Mouse (Mus musculus) layer of hippocampus, adult 8-10 months (tissue): ENCODE data around the gene Manba. TPM values are rescaled to one million over a fixed set of nuclear protein-coding genes. Genes with fewer than 3 reads are reported as not detected.
"Not testable (repeated sequence)": the region's sequence is repeated elsewhere in the genome, so short reads cannot be mapped to it uniquely, and the experiment has no call there.

ENCODE experiments used
- DNase-seq, 2 experiments: peaks; one replicate each; pipeline ENCODE4 v3.0.0; 2022; ENCODE audit warnings: low spot score in 2 of 2
- total RNA-seq, 4 experiments: library from RNA; stranded (reverse); gene quantifications; 2 replicates each; pipeline ENCODE4 v1.2.4; 2022

The Manba gene
- total RNA-seq, 4 experiments from 2014 or later: 9.6 to 16.1 (median 12.6) TPM

DNA sequence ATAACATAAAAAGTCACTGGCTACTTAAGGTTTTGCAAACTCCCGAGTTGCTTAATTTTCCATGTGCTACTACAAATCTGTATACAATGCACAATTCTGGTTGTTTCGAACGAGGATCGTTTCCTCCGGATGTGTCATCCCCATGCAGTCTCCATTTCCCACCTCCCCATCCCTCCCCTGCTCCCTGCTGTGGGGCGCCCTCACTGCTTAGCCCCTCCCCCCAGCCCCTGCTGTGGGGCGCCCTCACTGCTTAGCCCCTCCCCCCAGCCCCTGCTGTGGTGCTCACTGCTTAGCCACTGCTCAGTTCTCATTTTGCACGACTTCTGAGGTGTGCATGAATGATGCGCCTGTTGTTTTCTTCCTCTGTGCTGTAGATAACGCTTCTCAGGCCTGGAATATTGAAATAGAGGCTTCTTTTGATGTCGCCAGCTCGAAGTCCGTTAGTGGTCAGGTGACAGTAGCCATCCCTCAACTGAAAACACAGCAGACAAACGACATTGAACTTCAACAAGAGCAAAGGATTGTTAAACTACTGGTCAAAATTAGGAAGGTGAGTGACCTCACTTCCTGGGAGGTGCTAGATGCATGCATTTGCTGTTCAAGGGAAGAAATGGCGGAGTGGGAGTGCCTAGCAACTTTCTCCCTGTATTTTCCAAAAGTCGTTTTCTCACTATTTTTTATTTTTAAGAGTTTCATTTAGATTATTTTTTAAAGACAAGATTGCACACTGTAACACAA lies 37.4 kb downstream of the Manba start:
- DNase-seq: no peak

GRCm38 (mm10) chr3:135524900-135525299 lies 39.5 kb downstream of the Manba start:
- DNase-seq: not testable (repeated sequence)

DNA sequence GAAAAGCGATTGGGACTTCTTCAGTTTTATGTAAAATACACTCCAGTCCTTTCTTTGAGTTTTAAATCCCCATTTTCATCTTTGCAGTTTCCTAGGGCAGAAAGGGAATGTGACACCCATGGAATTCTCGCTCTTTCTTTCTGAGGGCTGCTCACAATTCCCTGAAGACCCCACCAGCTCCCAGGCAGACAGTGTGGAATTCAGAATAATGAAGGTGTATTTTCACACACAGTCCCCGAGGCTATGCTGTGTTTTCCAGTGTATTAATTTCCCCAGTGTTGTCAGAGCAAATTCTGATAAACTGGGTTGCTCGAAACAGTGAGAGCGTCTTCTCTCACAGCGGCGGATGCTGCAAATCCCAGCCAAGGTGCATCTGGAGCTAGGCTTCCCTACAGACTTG lies 44.3 kb downstream of the Manba start:
- no peak for DNase-seq

GRCm38 (mm10) chr3:135531762-135532161 lies 46.4 kb downstream of the Manba start:
- DNase-seq: no peak

DNA sequence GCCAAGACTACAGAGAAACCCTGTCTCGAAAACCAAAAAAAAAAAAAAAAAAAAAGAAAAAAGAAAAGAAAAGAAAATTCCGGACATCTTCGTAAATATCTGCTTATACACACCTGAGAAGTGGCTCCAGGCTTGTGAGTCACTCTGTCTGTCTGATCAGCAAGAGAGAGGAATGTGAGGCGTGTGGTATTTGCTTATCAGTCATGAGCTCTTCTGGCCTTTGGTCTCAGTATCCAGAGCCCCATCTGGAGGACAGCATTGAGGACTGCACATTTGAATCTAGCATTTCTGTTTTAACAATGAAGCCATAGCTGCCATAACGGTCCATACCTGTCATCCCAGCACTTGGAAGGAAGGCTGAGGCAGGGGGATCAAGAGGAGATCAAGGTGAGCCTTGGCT lies 48.7 kb downstream of the Manba start:
- DNase-seq: no peak

DNA sequence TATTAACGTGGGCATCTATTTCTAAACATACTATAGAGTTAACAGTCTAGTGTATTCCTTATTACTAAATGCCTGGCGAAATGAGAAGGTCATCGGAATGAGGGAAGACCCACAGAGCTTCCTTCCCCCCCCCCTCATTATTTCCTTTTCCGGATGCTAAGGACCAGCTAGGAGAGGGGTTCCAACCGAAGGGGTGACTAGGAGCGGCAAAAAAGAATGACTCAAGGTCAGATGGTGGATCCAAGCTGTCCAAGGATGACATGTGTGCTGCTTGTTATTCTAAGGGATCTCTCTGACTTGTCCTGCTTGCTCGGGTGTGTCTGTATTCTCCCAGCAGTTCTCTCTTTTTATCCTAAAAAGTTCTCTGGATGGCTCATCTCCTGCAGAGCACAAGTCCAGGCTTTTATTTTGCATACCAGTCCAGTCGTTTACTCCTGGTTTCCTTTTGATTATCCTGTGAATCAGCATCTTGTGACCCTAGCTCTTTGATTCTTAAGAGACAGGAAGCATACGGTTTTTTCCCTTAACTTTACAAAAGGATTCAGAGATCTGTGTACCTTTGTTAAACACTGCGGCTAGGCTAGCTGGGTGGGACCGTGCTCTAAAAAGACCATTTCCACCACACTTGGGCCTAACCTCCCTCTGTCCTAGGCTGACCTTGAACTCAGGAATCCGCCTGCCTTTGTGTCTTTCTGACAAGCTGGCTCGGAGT lies 61.0 kb downstream of the Manba start:
- no peak for DNase-seq

GRCm38 (mm10) chr3:135547298-135547697 lies 61.9 kb downstream of the Manba start:
- no peak for DNase-seq

DNA sequence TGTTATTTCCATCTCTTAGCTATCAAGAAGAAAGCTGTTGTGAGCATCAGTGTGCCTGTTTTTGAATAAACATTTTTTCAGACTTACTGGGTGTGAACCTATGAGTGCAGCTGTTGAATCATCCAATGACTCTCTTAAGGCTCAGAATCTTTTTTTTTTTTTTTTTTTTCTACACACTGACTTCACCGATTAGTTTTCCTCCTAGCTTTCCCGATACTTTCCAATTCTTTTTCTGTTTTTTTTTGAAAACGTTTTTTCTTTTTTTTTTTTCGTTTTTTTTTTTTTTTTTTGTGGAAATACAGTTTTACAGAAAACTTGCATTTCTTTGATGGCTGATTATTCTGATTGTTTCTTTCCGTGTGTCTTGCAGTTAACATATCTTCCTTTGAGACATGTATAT lies 67.5 kb downstream of the Manba start:
- DNase-seq: no peak

- no peak for DNase-seq
Observed at GRCm38 (mm10) chr3:135555192-135555591, 69.8 kb downstream of the Manba start.

- peak; percentile 19 to 22 for DNase-seq
Observed at GRCm38 (mm10) chr3:135556052-135556587, 70.7 kb downstream of the Manba start.

DNA sequence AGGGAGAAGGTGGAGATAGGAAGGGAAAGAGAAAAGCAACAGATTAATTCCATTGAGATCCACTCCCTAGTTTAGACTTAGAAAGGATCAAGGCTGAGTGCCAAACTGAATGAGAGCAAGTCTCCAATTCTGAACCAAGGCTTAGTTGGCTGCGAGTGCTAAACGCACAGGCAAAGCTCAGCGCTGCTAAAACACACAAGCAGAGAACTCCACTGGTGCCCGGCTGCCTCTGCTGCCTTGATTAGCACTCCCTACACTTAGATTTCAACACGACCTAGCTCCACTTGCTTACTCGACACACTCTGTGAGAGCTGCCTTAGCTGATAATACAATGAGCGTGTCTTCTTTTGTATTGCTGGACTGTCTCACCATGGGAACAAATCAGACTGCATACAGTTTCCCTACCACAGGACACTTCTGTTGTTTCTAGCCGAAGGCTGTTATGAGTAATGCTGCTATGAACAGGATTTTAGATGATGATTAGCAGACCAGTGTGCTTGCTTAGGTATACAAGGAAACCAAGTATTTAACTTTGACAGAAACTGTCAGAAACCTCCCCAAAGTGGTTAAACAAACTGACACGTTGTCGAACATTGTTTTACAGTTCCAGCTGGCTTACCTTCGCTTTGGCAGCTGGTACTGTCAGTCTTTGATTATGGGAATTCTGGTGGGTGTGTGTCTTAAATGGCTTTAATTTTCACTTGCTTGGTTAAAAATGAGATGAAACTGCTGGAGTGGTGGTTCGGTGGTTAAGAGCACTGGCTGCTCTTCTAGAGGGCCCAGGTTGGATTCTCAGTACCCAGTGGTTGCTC lies 71.6 kb downstream of the Manba start:
- DNase-seq: peak in 1 of 2 experiments; percentile 27

GRCm38 (mm10) chr3:135562036-135562435 lies 76.6 kb downstream of the Manba start:
- DNase-seq: no peak

DNA sequence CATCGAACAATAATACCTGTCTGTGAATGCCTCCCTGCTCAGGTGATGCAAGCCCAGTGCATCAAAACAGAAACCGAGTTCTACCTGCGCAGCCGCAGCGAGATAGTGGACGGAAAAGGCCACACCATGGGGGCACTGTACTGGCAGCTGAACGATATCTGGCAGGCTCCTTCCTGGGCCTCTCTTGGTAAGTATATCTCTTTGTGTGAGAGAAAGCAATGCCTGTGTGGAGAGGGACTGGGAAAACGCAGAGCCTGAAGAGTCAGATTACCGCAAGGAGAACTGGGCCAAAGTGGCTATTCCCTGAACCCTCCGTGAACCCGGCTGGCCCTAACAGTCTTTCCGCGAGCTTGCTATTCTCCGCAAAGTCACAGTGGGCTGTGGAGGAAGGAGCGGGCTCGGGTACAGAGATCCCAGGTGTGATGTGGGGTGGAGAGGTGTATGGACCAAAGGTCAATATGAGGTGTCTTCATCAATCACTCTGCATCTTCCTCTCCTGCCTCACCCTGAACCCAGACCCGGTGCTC lies 77.8 kb downstream of the Manba start:
- DNase-seq: no peak

DNA sequence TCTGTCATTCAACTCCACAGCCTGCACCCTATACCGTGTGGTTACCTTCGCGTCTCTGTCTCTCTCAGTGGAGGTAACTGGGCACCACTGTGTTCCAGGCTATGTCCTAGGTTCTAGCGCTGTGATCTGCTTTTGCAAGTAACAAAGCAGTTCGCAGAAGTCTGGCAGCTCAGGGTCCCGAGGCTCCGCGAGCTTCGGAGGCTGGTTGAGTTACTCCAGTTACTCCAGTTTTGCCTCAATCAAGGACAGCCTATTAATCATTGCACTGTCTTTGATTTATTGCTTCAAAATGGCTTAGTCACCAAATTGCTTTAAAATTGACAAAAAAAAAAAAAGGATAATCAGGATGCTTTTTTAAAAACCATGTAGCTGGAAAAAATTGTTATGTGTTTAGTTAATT lies 79.3 kb downstream of the Manba start:
- no peak for DNase-seq

- no peak for DNase-seq
Observed at GRCm38 (mm10) chr3:135565306-135565705, 79.9 kb downstream of the Manba start.

DNA sequence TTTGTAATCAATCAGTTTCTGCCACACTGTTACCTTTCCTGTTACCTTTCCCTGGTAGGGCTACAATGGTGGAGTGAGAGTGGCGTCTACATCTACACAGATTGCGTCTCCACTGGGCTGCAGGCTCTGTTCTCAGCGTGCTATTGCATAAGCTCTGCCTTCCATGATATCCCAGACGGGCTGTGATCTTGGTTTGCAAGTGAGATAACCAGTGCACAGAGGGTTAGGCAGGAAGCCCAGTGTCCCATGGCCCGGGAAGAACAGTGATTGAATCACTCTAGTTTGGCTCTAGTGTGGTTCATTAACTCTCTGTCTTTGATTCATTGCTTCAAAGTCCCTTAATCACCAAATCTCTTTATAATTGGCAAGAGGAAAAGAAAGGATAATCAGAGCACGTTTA lies 82.5 kb downstream of the Manba start:
- DNase-seq: no peak

DNA sequence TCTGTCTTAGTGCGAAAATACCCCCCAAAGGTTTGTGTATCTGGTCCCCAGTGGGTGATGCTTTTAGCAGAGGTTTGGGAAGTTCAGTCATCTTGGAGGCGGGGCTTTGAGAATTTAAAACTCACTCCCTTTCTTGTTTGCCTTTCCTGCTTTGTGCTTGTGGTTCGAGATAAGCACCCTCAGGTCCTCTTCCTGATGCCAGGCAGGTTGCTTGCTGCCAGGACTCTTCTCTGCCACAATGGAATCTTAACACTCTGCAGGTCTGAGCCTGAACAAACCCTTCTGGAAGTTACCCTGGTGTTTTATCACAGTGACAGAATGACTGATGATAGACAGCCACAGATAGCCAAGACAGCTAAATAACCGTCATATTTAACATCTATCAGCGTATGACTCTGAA lies 83.2 kb downstream of the Manba start:
- DNase-seq: no peak

- DNase-seq: no peak
Observed at GRCm38 (mm10) chr3:135571540-135571939, 86.1 kb downstream of the Manba start.

DNA sequence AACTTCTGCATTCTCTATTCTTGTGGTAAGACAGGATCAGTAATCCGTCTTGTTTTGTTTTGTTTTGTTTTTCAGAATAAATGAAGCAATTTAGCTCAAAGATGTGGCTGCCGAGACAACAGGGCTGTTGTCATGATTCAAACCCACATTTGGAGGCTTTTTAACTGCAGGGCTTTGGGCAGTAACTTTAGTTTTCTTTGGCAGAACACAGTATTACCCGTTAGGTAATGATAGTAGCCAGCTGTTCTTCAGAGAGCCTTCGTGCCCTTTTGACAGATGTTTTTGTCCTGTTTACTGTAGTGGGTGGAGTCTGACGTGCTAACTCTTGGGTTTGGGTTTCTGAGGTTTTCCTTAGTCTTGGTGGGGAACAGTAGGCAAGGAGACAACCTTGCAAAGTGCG lies 87.6 kb downstream of the Manba start:
- DNase-seq: no peak

- no peak for DNase-seq
Observed at GRCm38 (mm10) chr3:135575126-135575525, 89.7 kb downstream of the Manba start.

- DNase-seq: no peak
Observed at GRCm38 (mm10) chr3:135578588-135579140, 93.3 kb downstream of the Manba start.
